Mouse (Mus musculus): ENCODE measurements around the gene Gxylt2.

Gene Gxylt2

GRCm38 (mm10) chr6:100850671-100851081, 146.1 kb downstream of the Gxylt2 start:
- no peak for DNase-seq (ENCODE audit: low read depth)

DNA sequence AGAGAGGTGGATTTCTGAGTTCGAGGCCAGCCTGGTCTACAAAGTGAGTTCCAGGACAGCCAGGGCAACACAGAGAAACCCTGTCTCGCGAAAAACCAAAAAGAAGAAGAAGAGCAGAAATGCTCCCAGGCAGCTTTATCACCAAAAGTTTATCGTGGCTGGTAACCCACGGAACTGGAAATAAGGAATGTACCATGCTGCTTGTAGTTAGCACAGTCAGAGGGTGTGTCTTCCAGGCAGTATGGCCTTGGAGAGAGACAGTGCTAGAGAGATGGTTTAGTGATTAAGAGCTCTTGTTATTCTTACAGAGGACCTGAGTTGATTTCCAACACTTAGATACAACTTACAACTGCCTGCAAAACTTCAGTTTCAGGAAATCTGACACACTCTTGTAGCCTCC, 146.5 kb downstream of the Gxylt2 start:
- no peak for DNase-seq (ENCODE audit: low read depth)

Data from fibroblast of lung, adult 2 months (primary cell).